Mouse (Mus musculus) midbrain, embryonic 15.5 days (tissue): ENCODE results near the gene Gm17545. TPM values are rescaled to one million over a fixed set of nuclear protein-coding genes. Genes with fewer than 3 reads are reported as not detected.
A peak's percentile ranks its signal among the peaks of the same experiment; 100 is the strongest.
"Not testable (repeated sequence)": the region's sequence is repeated elsewhere in the genome, so short reads cannot be mapped to it uniquely, and the experiment has no call there.

Source experiments
- ATAC-seq: fragments of 200-750 bp; cut with Nextera tagmentation; replicated peaks from 2 replicates; pipeline ENCODE4 v1.8.0; 2017; ENCODE audit warnings: moderate TSS enrichment
- H3K27ac ChIP-seq: fragments of 300-500 bp; sonication (generic); 2 replicates; pipeline ENCODE4 v1.5.1; 2015; ENCODE audit warnings: mild to moderate bottlenecking, inconsistent platforms
- H3K27me3 ChIP-seq: fragments of 300-500 bp; sonication (generic); replicated peaks from 2 replicates; pipeline ENCODE4 v1.6.1; 2015; ENCODE audit warnings: inconsistent platforms
- H3K36me3 ChIP-seq: fragments of 300-500 bp; sonication (generic); replicated peaks from 2 replicates; pipeline ENCODE4 v1.6.1; 2015; ENCODE audit warnings: inconsistent platforms
- H3K4me1 ChIP-seq: fragments of 300-500 bp; sonication (generic); 2 replicates; pipeline ENCODE4 v1.6.1; 2015; ENCODE audit warnings: inconsistent platforms
- H3K4me2 ChIP-seq: fragments of 300-500 bp; sonication (generic); 2 replicates; pipeline ENCODE4 v1.6.1; 2015; ENCODE audit warnings: inconsistent platforms, mild to moderate bottlenecking, moderate library complexity
- H3K4me3 ChIP-seq: fragments of 300-500 bp; sonication (generic); 2 replicates; pipeline ENCODE4 v1.5.1; 2015; ENCODE audit warnings: mild to moderate bottlenecking, inconsistent platforms
- H3K9ac ChIP-seq: fragments of 300-500 bp; sonication (generic); 2 replicates; pipeline ENCODE4 v1.6.1; 2015; ENCODE audit warnings: mild to moderate bottlenecking, inconsistent platforms
- H3K9me3 ChIP-seq: fragments of 300-500 bp; sonication (generic); 2 replicates; pipeline ENCODE4 v1.6.1; 2016; ENCODE audit warnings: inconsistent platforms
- WGBS: fragments of 180-500 bp; shearing (Covaris S2); methylation state at CpG from one replicate; pipeline ENCODE4 v1.1.7; 2015; ENCODE audit warnings: mixed read lengths; 5-methylcytosine and 5-hydroxymethylcytosine counted together
- polyA plus RNA-seq: library from polyadenylated mRNA; unstranded; fragments of >200 nt; fragmentation: Nextera tagmentation; extraction: Ambion mirVana; gene quantifications from 2 replicates; pipeline ENCODE4 v1.2.1, GENCODE M21; 2015

Gm17545 gene
- not detected in 2 replicates for polyA plus RNA-seq

GRCm38 (mm10) chr9:22453990-22454389, at the start of gene Gm17545:
Gm17545 (plus strand) TSS chr9:22454290.
- H3K4me3 ChIP-seq, H3K9me3 ChIP-seq, H3K27ac ChIP-seq, H3K9ac ChIP-seq, H3K4me1 ChIP-seq, H3K4me2 ChIP-seq, H3K27me3 ChIP-seq, ATAC-seq: not testable (repeated sequence)
- H3K36me3 ChIP-seq = peaks cover 46% of the 10 kb centered on the region
- 94% methylated on average over 8 of the region's 8 CpGs for WGBS

GRCm38 (mm10) chr9:22405414-22405813, 48.7 kb upstream of the Gm17545 start:
- H3K9ac ChIP-seq = no peak overlapping the region
- H3K4me2 ChIP-seq = no peak overlapping the region
- no peak for ATAC-seq
- WGBS = 83% methylated on average over 3 of the region's 3 CpGs
- no peak overlapping the region for H3K27ac ChIP-seq
- no peaks in the 10 kb centered on the region for H3K4me1 ChIP-seq
- H3K9me3 ChIP-seq = no peaks in the 10 kb centered on the region
- no peaks in the 10 kb centered on the region for H3K36me3 ChIP-seq
- H3K27me3 ChIP-seq = no peaks in the 10 kb centered on the region
- no peak overlapping the region for H3K4me3 ChIP-seq

- H3K27ac ChIP-seq, H3K9me3 ChIP-seq, ATAC-seq, H3K4me1 ChIP-seq, H3K36me3 ChIP-seq, H3K9ac ChIP-seq, H3K27me3 ChIP-seq, H3K4me3 ChIP-seq, H3K4me2 ChIP-seq: not testable (repeated sequence)
- 79% methylated on average over 4 of the region's 4 CpGs for WGBS
Observed at GRCm38 (mm10) chr9:22407633-22408032, 46.5 kb upstream of the Gm17545 start.

GRCm38 (mm10) chr9:22408344-22408743, 45.7 kb upstream of the Gm17545 start:
- not testable (repeated sequence) for H3K4me3 ChIP-seq, ATAC-seq, H3K9ac ChIP-seq, H3K9me3 ChIP-seq, H3K27ac ChIP-seq, H3K27me3 ChIP-seq, H3K4me2 ChIP-seq, H3K4me1 ChIP-seq, H3K36me3 ChIP-seq
- 30% methylated on average over 4 of the region's 4 CpGs for WGBS

GRCm38 (mm10) chr9:22409501-22409900, 44.6 kb upstream of the Gm17545 start:
- no peak overlapping the region for H3K27ac ChIP-seq
- no peaks in the 10 kb centered on the region for H3K27me3 ChIP-seq

GRCm38 (mm10) chr9:22411002-22411857, 42.9 kb upstream of the Gm17545 start, which contains the start of gene 9530077C05Rik:
9530077C05Rik (plus strand) TSS chr9:22411513.
- Histone ChIP-seq H3K4me3 (peak within 1 kb of the TSS; percentile 82), H3K27ac (peak within 1 kb of the TSS; percentile 87), H3K9ac (peak within 1 kb of the TSS; percentile 76), H3K4me1 (peaks cover 6% of the 10 kb centered on the region; the same call in 1 of the 2 replicates), H3K36me3 (no peaks in the 10 kb centered on the region), H3K4me2 (peak within 1 kb of the TSS; percentile 72), H3K9me3 (no peaks in the 10 kb centered on the region), H3K27me3 (no peaks in the 10 kb centered on the region)
- peak; percentile 99 for ATAC-seq
- under 1% methylated on average over 43 of the region's 43 CpGs for WGBS

More at GRCm38 (mm10) chr9:22409501-22409900, 44.6 kb upstream of the Gm17545 start:
- H3K9me3 ChIP-seq = no peaks in the 10 kb centered on the region
- no peak for ATAC-seq
- no peak overlapping the region for H3K4me3 ChIP-seq
- no peak overlapping the region for H3K4me2 ChIP-seq
- no peak overlapping the region for H3K9ac ChIP-seq
- H3K36me3 ChIP-seq = no peaks in the 10 kb centered on the region
- H3K4me1 ChIP-seq = peaks cover 6% of the 10 kb centered on the region; the same call in 1 of the 2 replicates
- 78% methylated on average over 7 of the region's 7 CpGs for WGBS

- ATAC-seq = no peak
- Histone ChIP-seq H3K27me3 (no peaks in the 10 kb centered on the region), H3K9ac (no peak overlapping the region), H3K36me3 (no peaks in the 10 kb centered on the region), H3K4me1 (peaks cover 6% of the 10 kb centered on the region; the same call in 1 of the 2 replicates), H3K27ac (no peak overlapping the region), H3K4me2 (no peak overlapping the region), H3K9me3 (no peaks in the 10 kb centered on the region), H3K4me3 (no peak overlapping the region)
- 85% methylated on average over 3 of the region's 3 CpGs for WGBS
Observed at GRCm38 (mm10) chr9:22416187-22416586, 37.9 kb upstream of the Gm17545 start.

- ATAC-seq = no peak
Observed at GRCm38 (mm10) chr9:22417547-22417946, 36.5 kb upstream of the Gm17545 start.

GRCm38 (mm10) chr9:22419877-22420276, 34.2 kb upstream of the Gm17545 start:
- no peak overlapping the region for H3K4me3 ChIP-seq
- no peaks in the 10 kb centered on the region for H3K27me3 ChIP-seq
- H3K9ac ChIP-seq = no peak overlapping the region
- no peaks in the 10 kb centered on the region for H3K9me3 ChIP-seq
- ATAC-seq = no peak
- no peaks in the 10 kb centered on the region for H3K4me1 ChIP-seq
- no peak overlapping the region for H3K27ac ChIP-seq
- no peak overlapping the region for H3K4me2 ChIP-seq
- no peaks in the 10 kb centered on the region for H3K36me3 ChIP-seq
- whole genome bisulfite sequencing = 75% methylated on average over 3 of the region's 3 CpGs

More at GRCm38 (mm10) chr9:22417547-22417946, 36.5 kb upstream of the Gm17545 start:
- Histone ChIP-seq H3K36me3 (no peaks in the 10 kb centered on the region), H3K27me3 (no peaks in the 10 kb centered on the region), H3K9ac (no peak overlapping the region), H3K9me3 (no peaks in the 10 kb centered on the region), H3K4me1 (peaks cover 2% of the 10 kb centered on the region; the same call in 1 of the 2 replicates), H3K4me2 (no peak overlapping the region), H3K27ac (no peak overlapping the region), H3K4me3 (no peak overlapping the region)
- 60% methylated on average over 6 of the region's 6 CpGs for WGBS

GRCm38 (mm10) chr9:22420491-22420890, 33.6 kb upstream of the Gm17545 start:
- H3K27ac ChIP-seq = no peak overlapping the region
- H3K36me3 ChIP-seq = no peaks in the 10 kb centered on the region
- no peak overlapping the region for H3K4me3 ChIP-seq
- no peak overlapping the region for H3K9ac ChIP-seq
- no peaks in the 10 kb centered on the region for H3K9me3 ChIP-seq
- no peaks in the 10 kb centered on the region for H3K4me1 ChIP-seq
- no peak overlapping the region for H3K4me2 ChIP-seq
- 24% methylated on average over 7 of the region's 7 CpGs for WGBS
- no peak for ATAC-seq
- no peaks in the 10 kb centered on the region for H3K27me3 ChIP-seq

- no peak overlapping the region for H3K4me3 ChIP-seq
- 58% methylated on average over 1 of the region's 1 CpGs for WGBS
- no peak overlapping the region for H3K4me2 ChIP-seq
Observed at GRCm38 (mm10) chr9:22422559-22422958, 31.5 kb upstream of the Gm17545 start.

GRCm38 (mm10) chr9:22423507-22423906, 30.6 kb upstream of the Gm17545 start:
- Histone ChIP-seq H3K27me3 (no peaks in the 10 kb centered on the region), H3K36me3 (no peaks in the 10 kb centered on the region), H3K4me3 (no peak overlapping the region), H3K4me2 (no peak overlapping the region), H3K4me1 (no peaks in the 10 kb centered on the region), H3K9ac (no peak overlapping the region), H3K9me3 (no peaks in the 10 kb centered on the region), H3K27ac (no peak overlapping the region)
- ATAC-seq = no peak
- 81% methylated on average over 1 of the region's 1 CpGs for WGBS

More at GRCm38 (mm10) chr9:22422559-22422958, 31.5 kb upstream of the Gm17545 start:
- no peaks in the 10 kb centered on the region for H3K4me1 ChIP-seq
- no peaks in the 10 kb centered on the region for H3K9me3 ChIP-seq
- ATAC-seq = no peak
- H3K9ac ChIP-seq = no peak overlapping the region
- H3K27ac ChIP-seq = no peak overlapping the region
- no peaks in the 10 kb centered on the region for H3K27me3 ChIP-seq
- no peaks in the 10 kb centered on the region for H3K36me3 ChIP-seq

- H3K27me3 ChIP-seq = no peaks in the 10 kb centered on the region
- H3K4me1 ChIP-seq = no peaks in the 10 kb centered on the region
- no peak overlapping the region for H3K4me2 ChIP-seq
- H3K9me3 ChIP-seq = no peaks in the 10 kb centered on the region
- no peak overlapping the region for H3K4me3 ChIP-seq
- no peak for ATAC-seq
- H3K9ac ChIP-seq = no peak overlapping the region
- 82% methylated on average over 10 of the region's 10 CpGs for WGBS
- H3K27ac ChIP-seq = no peak overlapping the region
- no peaks in the 10 kb centered on the region for H3K36me3 ChIP-seq
Observed at GRCm38 (mm10) chr9:22424196-22424595, 29.9 kb upstream of the Gm17545 start.
